8 mouse cellular contexts compared by ENCODE assay signal in genomic region chr6:29396714-29397540, GRCm38 (mm10). TPM values are rescaled to one million over a fixed set of nuclear protein-coding genes. Genes with fewer than 3 reads are reported as not detected.
DNase-seq lines count a peak whose midpoint lies in the region; ATAC-seq lines count a peak whose summit lies in the region.

No protein-coding gene starts in this region.

- H3K27ac ChIP-seq in kidney, embryonic 15.5 days, result peak overlapping the region; percentile 75
- 0 out of 2 replicates have a peak overlapping the region, but pooled peaks have one; percentile 33 for H3K27ac ChIP-seq in intestine, embryonic 14.5 days (ENCODE audit: low read depth)
- H3K27ac ChIP-seq in neural tube, embryonic 12.5 days, result peak overlapping the region; percentile 54; the same call in 1 of the 2 replicates

- H3K4me1 ChIP-seq in kidney, embryonic 15.5 days, result peaks cover 21% of the 10 kb centered on the region
- peaks cover 14% of the 10 kb centered on the region; the same call in 1 of the 2 replicates for H3K4me1 ChIP-seq in intestine, embryonic 14.5 days (replicated peaks; ENCODE audit: control insufficient read depth, insufficient read depth, low read length)
- peaks cover 22% of the 10 kb centered on the region for H3K4me1 ChIP-seq in neural tube, embryonic 12.5 days

- H3K4me2 ChIP-seq in kidney, embryonic 15.5 days, result peak overlapping the region; percentile 93
- H3K4me2 ChIP-seq in intestine, embryonic 14.5 days (ENCODE audit: low read length), result peak overlapping the region; percentile 82
- H3K4me2 ChIP-seq in neural tube, embryonic 12.5 days (replicated peaks), result peak overlapping the region; percentile 90

- WGBS in kidney, embryonic 15.5 days, result 1% methylated on average over 24 of the region's 24 CpGs
- WGBS in intestine, embryonic 14.5 days, result 3% methylated on average over 21 of the region's 24 CpGs
- whole genome bisulfite sequencing in neural tube, embryonic 12.5 days, result 2% methylated on average over 23 of the region's 24 CpGs

- peak; percentile 82 for ATAC-seq in kidney, embryonic 15.5 days (replicated peaks; ENCODE audit: low FRiP score)
- peak; percentile 61 for ATAC-seq in intestine, embryonic 14.5 days (replicated peaks; ENCODE audit: low FRiP score, low TSS enrichment, low read depth)
- peak; percentile 77 for ATAC-seq in neural tube, embryonic 12.5 days (ENCODE audit: low FRiP score, low read depth)

- no peaks in the 10 kb centered on the region for H3K9me3 ChIP-seq in kidney, embryonic 15.5 days (replicated peaks)
- H3K9me3 ChIP-seq in intestine, embryonic 14.5 days (ENCODE audit: control insufficient read depth, low read length), result no peaks in the 10 kb centered on the region
- H3K9me3 ChIP-seq in neural tube, embryonic 12.5 days, result no peaks in the 10 kb centered on the region

- H3K27me3 ChIP-seq in kidney, embryonic 15.5 days, result peaks cover 30% of the 10 kb centered on the region
- peaks cover 13% of the 10 kb centered on the region; the same call in 1 of the 2 replicates for H3K27me3 ChIP-seq in intestine, embryonic 14.5 days (replicated peaks; ENCODE audit: control insufficient read depth, insufficient read depth, low read length)
- peaks cover 12% of the 10 kb centered on the region; the same call in 1 of the 2 replicates for H3K27me3 ChIP-seq in neural tube, embryonic 12.5 days (replicated peaks)

- peak overlapping the region; percentile 66 for H3K9ac ChIP-seq in kidney, embryonic 15.5 days
- H3K9ac ChIP-seq in intestine, embryonic 14.5 days (ENCODE audit: low read length), result peak overlapping the region; percentile 57
- H3K9ac ChIP-seq in neural tube, embryonic 12.5 days, result peak overlapping the region; percentile 75

- H3K4me3 ChIP-seq in kidney, embryonic 15.5 days (replicated peaks), result peak overlapping the region; percentile 82
- peak overlapping the region; percentile 61 for H3K4me3 ChIP-seq in intestine, embryonic 14.5 days (ENCODE audit: low read depth, low read length)
- H3K4me3 ChIP-seq in neural tube, embryonic 12.5 days, result peak overlapping the region; percentile 71

- no peak for DNase-seq in kidney, adult 11 months
- peak; percentile 42 for DNase-seq in Muller cell, postnatal 12 days (ENCODE audit: inconsistent ontology term)
- DNase-seq in embryo, embryonic 11 days, result peak; percentile 47
- peak; percentile 74 for DNase-seq in intestine, embryonic 14.5 days (ENCODE audit: low spot score)
- no peak for DNase-seq in adrenal gland, adult 8-10 months
- DNase-seq in adrenal gland, postnatal 25 days, result no peak

- peaks cover 10% of the 10 kb centered on the region; the same call in 1 of the 2 replicates for H3K36me3 ChIP-seq in kidney, embryonic 15.5 days
- no peaks in the 10 kb centered on the region for H3K36me3 ChIP-seq in intestine, embryonic 14.5 days (ENCODE audit: control insufficient read depth, insufficient read depth, low read length)
- H3K36me3 ChIP-seq in neural tube, embryonic 12.5 days, result 0 out of 2 replicates have a peak, but pooled peaks cover 2% of the 10 kb centered on the region

RNA-seq across cellular contexts. Expression of gene Ccdc136, which starts 0.8 kb away (rescaled TPM):
- polyA plus RNA-seq in kidney, embryonic 15.5 days (2015; fragmentation: Nextera tagmentation; extraction: Ambion mirVana), result 22.5 and 22.6 TPM in 2 replicates
- 12.3 and 14.7 TPM in 2 replicates for polyA plus RNA-seq in intestine, embryonic 14.5 days (2014; fragmentation: Nextera tagmentation; extraction: Ambion mirVana)
- polyA plus RNA-seq in neural tube, embryonic 12.5 days (2016; fragmentation: Nextera tagmentation; extraction: Ambion mirVana), result 33.1 and 39.9 TPM in 2 replicates
- total RNA-seq in adrenal gland, adult 8-10 months (2022), result 10 to 100 TPM in 1 of 4 experiments, 1 to 10 TPM in 3; 4.4 to 13.1 (median 5.7) TPM
- 3.6 and 4.7 TPM in 2 replicates for total RNA-seq in adrenal gland, postnatal 25 days (2021)

RNA-seq across cellular contexts. Expression of gene Opn1sw, which starts 8.7 kb away (rescaled TPM):
- polyA plus RNA-seq in kidney, embryonic 15.5 days (2015; fragmentation: Nextera tagmentation; extraction: Ambion mirVana), result 0.26 and 0.29 TPM in 2 replicates
- 0.41 and 0.69 TPM in 2 replicates for polyA plus RNA-seq in intestine, embryonic 14.5 days (2014; fragmentation: Nextera tagmentation; extraction: Ambion mirVana)
- polyA plus RNA-seq in neural tube, embryonic 12.5 days (2016; fragmentation: Nextera tagmentation; extraction: Ambion mirVana), result 0.18 and 0.24 TPM in 2 replicates
- not detected for total RNA-seq in adrenal gland, adult 8-10 months (2022)
- 0.12 TPM in 1 of 2 replicates, not detected in the other for total RNA-seq in adrenal gland, postnatal 25 days (2021)

RNA-seq across cellular contexts. Expression of gene Flnc, which starts 36.1 kb away (rescaled TPM):
- polyA plus RNA-seq in kidney, embryonic 15.5 days (2015; fragmentation: Nextera tagmentation; extraction: Ambion mirVana), result 7.7 and 9.3 TPM in 2 replicates
- 14.7 and 15.8 TPM in 2 replicates for polyA plus RNA-seq in intestine, embryonic 14.5 days (2014; fragmentation: Nextera tagmentation; extraction: Ambion mirVana)
- 10.1 and 11.1 TPM in 2 replicates for polyA plus RNA-seq in neural tube, embryonic 12.5 days (2016; fragmentation: Nextera tagmentation; extraction: Ambion mirVana)
- 1 to 10 TPM; 2.9 to 8.6 (median 5.2) TPM for total RNA-seq in adrenal gland, adult 8-10 months (2022)
- total RNA-seq in adrenal gland, postnatal 25 days (2021), result 1.4 and 1.8 TPM in 2 replicates

RNA-seq across cellular contexts. Expression of gene Calu, which starts 49.1 kb away (rescaled TPM):
- 382 and 391 TPM in 2 replicates for polyA plus RNA-seq in kidney, embryonic 15.5 days (2015; fragmentation: Nextera tagmentation; extraction: Ambion mirVana)
- polyA plus RNA-seq in intestine, embryonic 14.5 days (2014; fragmentation: Nextera tagmentation; extraction: Ambion mirVana), result 331 and 354 TPM in 2 replicates
- polyA plus RNA-seq in neural tube, embryonic 12.5 days (2016; fragmentation: Nextera tagmentation; extraction: Ambion mirVana), result 199 and 223 TPM in 2 replicates
- total RNA-seq in adrenal gland, adult 8-10 months (2022), result 100 to 1,000 TPM; 121 to 136 (median 126) TPM
- 126 and 127 TPM in 2 replicates for total RNA-seq in adrenal gland, postnatal 25 days (2021)

Comparison
In these comparisons a context has a peak if more than half of its experiments do, and no peak if none do; other contexts are left out.
1. DNase-seq: peak in Muller cell, postnatal 12 days (single experiment), embryo, embryonic 11 days (single experiment) and intestine, embryonic 14.5 days (single experiment); none in kidney, adult 11 months (single experiment), adrenal gland, adult 8-10 months (single experiment) and adrenal gland, postnatal 25 days (single experiment).
2. Peak in every context shown above with its lines, with median percentiles within 50 percentile points of each other: ATAC-seq, H3K27ac ChIP-seq, H3K4me2 ChIP-seq, H3K4me3 ChIP-seq and H3K9ac ChIP-seq.